Mouse (Mus musculus): ENCODE data around the gene Slc9a9.

The Slc9a9 gene

DNA sequence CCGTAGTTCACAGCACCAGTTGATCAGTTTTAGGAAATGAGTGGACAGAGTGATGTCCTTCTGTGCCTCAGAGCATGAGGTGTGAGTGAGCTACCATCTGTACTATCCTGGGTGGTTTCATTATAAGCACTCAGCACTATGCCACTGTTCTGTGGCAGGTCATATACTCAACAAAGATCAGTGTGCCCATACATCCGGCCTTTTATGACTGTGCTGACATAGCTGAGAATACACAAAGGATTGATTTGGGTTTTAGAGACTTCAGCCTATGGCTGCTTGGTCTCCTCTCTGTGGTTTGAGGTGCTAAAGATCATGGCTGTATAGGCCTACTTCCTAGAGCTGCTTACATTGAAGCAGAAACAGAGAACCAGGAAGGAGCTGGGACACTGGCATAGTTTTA lies 12.6 kb downstream of the Slc9a9 start:
- no peak for DNase-seq (ENCODE audit: low read depth, low spot score)

GRCm38 (mm10) chr9:94685640-94686039 lies 15.9 kb downstream of the Slc9a9 start:
- no peak for DNase-seq (ENCODE audit: low read depth, low spot score)

DNA sequence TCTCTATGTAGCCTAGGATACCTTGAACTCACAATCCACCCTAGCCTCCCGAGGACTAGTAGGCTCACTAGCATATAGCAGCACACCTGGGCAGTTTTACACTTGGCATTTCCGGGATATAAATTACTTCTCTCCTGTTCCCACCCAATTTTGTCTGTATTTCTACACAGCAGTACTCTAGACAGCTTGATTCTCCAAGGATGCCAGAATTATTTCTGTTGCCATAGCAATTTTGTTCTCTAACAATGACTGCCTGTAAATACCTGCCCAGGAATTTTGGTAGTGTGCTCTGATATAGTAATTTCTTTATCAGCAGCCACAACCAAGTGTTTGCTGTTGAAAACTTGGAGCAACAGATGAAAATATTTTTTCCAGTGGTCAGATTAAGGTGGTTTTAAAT lies 16.7 kb downstream of the Slc9a9 start:
- no peak for DNase-seq (ENCODE audit: low read depth, low spot score)

DNA sequence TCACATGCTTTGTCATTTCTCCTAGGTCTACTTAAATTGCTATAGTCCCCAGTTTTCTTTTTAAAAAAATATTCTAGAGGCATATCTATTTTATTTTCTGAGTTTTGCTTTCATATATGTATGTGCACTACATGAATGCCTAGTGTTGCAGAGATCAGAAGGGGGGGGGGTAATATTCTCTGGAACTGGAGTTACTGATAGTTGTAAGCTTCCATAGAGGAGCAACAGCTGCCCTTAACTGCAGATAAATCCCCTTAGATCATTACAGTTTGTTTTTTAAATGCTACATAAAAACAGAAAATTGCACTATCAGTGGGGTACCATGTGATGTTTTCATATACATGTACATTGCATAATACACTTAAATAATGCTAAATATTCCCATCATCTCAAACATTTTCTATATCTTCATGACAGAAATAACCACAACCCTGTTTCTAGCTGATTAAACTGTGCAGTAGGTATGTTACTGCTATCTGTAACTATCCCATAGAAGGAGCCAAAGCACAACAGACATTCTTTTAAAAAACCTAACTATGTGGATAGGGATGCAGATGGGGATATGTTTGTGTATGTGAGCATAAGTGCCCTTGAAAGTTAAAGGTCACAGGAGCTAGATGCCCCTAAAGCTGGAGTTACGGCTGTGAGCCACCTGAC lies 17.6 kb downstream of the Slc9a9 start:
- DNase-seq (ENCODE audit: low read depth, low spot score), result no peak

DNA sequence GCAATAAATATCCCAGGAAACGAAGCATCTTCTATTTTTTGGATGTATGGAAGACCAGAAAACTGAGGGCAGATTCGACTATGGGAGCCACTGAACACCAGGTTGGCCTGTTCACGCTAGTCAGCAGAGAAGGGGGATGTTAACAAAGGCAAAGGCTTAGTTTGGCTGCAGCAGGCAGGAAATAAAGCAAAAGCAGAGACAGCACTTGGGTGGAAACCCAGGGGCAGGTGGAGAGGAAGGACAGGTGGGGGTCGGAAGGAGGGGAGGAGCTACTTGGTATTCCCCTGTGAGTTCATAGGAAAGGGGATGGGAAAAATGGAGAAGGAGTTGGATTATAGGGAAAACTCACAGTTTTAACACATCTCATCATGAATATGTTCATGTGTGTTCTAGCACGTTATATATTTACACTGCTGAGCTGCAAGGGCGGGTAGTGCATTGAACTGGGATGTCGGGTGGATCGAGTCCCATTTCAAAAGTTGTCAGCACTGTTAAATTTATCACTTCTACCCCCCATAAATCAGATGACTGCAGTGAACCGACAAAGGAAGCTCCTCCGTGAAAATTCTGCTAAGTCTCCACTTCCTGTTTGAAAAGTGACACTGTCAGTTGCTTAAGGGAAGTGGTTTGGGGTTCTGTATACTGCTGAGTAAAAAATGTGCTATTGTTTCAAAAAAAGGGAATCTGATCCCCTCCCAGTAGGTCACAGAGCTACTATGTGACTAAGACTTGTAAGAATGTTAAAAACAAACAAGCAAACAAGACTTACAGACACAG lies 21.8 kb downstream of the Slc9a9 start:
- no peak for DNase-seq (ENCODE audit: low read depth, low spot score)

- DNase-seq (ENCODE audit: low read depth, low spot score), result no peak
Measured at GRCm38 (mm10) chr9:94692122-94692521, 22.4 kb downstream of the Slc9a9 start.

GRCm38 (mm10) chr9:94694243-94694642 lies 24.5 kb downstream of the Slc9a9 start:
- DNase-seq (ENCODE audit: low read depth, low spot score), result no peak

DNA sequence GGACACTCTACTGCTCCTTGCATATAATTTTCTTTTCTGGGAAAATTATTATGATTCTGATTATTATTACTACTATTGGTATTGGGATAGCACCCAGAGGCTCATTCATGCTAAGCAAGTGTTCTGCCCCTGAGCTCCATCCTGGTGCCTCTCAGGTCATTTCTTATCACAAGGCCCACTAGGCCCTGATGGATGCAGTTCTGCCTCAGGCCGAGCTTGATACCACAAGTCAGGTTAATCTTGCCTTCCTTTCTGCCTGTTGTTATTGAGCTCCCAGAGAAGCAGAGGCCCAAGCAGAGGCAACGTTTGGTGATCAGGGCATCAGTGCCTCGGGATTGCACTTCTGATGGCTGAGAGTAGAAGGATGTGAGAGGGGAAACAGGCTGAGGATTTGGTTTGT lies 25.3 kb downstream of the Slc9a9 start:
- no peak for DNase-seq (ENCODE audit: low read depth, low spot score)

GRCm38 (mm10) chr9:94696539-94697079 lies 26.9 kb downstream of the Slc9a9 start:
- peak; percentile 35 for DNase-seq (ENCODE audit: low read depth, low spot score)

DNA sequence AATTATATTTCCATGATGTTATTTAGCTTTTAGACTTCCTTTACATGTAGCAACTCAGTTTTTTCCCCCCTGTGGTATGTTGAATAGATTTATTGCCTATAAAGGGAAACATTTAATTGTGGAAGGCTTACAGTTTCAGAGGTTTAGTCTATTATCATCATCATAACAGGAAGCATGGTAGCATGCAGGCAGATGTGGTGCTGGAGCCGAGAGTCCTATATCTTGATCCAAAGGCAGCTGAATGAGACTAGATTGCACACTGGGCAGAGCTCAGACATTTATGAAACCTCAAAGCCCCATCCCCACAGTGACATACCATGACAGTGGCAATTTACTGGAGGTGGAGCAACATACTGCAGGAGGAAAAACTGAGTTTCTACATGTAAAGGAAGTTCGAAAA lies 28.5 kb downstream of the Slc9a9 start:
- DNase-seq (ENCODE audit: low read depth, low spot score), result no peak

- DNase-seq (ENCODE audit: low read depth, low spot score), result no peak
Measured at GRCm38 (mm10) chr9:94700549-94700948, 30.8 kb downstream of the Slc9a9 start.

DNA sequence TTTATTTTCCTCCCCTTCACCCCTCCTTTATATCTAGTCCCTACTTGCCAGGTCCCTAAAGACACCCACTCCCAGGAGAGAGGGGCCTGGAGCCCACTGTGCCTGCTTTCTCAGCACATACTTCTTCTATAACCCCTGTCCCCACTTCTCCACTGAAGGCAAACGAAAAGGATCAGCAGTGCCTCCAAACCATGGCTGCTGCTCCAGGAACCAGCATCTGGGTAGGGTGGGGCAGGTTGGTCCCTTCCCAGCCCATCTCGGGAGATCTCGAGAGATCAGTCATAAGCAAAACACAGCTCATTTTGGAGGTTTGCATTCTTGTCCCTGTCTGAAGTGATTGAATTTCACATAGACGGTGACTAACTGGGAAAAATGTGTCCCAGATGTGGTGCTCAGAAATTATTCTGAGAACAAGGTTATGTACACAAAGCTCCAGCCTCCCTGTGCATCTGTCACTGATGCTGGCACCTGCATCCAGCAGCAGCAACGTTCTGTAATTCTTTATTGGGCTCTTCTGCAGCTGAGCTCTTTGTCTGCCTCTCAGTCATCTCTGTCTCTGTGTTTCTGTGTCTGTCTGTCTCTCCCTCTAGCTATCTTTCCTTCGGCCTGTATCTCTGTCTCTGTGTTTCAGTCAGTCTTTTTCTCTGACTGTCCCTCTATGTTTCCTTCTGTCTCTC lies 31.6 kb downstream of the Slc9a9 start:
- DNase-seq (ENCODE audit: low read depth, low spot score), result peak; percentile 40

GRCm38 (mm10) chr9:94701965-94702634 lies 32.4 kb downstream of the Slc9a9 start:
- DNase-seq (ENCODE audit: low read depth, low spot score), result no peak

GRCm38 (mm10) chr9:94704986-94705757 lies 35.5 kb downstream of the Slc9a9 start:
- DNase-seq (ENCODE audit: low read depth, low spot score), result no peak

GRCm38 (mm10) chr9:94705758-94706026 lies 36.0 kb downstream of the Slc9a9 start:
- DNase-seq (ENCODE audit: low read depth, low spot score), result no peak

DNA sequence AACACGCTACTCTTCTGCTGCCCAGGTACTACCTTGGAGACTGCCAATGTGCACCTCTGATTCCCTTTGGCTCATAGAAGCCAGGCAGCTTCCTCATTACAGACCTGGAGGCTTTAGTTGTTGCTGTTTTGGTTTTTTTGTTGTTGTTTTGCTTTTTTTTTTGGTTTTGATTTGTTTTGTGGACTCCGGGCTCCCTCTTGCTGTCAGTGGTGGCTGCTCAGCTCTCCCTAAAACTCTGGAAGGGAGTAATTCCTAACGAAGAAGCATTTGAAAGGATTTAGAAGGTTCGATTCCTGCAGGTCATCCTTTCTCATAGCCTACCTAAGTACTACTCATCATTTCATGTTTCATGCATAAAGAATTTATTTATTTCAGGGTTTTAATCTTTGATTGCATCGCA lies 42.4 kb downstream of the Slc9a9 start:
- DNase-seq (ENCODE audit: low read depth, low spot score), result no peak

DNA sequence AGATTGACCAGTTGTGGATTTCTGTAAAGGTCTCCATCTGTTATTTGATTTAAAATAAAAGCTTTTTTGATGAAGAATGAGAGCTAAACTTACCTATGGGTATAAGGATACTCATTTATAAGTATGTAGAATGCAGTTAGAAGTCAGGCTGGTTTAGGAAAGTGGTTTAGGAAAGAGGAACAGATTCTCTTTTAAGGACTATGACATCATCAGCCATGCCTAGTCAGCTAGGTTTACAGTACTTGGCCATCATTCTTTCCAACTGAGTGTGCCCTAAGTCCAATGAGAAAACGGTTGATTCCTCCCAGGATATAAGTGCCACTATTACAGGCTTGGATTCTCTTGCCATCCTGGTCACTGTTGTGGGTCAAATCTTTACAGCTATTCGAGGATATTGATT lies 47.0 kb downstream of the Slc9a9 start:
- DNase-seq (ENCODE audit: low read depth, low spot score), result no peak

DNA sequence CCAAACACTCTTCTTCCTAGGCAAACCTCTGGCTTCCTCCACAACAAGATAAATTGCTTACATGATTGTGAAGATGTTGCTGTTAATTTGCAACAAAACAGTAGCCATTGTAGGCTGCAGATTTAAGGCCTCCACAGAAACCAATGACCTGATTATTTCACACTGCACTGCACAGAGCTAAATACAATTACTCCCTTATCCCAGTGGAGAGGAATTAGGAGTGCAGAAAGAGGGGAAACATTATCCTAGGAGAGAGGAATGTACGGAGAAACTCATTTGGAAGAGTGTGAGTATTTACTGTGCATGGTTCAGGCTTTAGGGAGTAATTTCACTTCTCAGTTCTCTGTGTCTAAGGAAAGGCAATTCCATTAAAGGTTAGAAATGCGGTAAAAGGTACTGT lies 53.9 kb downstream of the Slc9a9 start:
- DNase-seq (ENCODE audit: low read depth, low spot score), result no peak

DNA sequence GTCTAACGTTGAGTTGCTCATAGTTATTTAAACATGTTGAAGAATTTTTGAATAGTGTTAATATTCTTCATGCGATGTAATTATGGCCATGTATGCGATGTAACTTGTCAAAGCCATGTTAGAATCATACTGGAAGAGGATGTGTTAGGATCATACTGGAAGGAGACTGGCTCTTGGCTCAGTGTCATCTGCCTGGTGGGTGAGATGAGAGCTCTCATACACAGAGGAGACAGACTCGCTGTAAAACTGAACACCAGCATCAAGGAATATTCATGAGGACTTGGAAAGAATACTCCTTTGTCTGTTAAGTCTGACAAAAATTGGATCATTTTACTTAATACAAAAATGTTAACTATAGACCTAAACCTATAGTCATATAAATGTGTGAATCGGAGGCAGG lies 55.4 kb downstream of the Slc9a9 start:
- no peak for DNase-seq (ENCODE audit: low read depth, low spot score)

DNA sequence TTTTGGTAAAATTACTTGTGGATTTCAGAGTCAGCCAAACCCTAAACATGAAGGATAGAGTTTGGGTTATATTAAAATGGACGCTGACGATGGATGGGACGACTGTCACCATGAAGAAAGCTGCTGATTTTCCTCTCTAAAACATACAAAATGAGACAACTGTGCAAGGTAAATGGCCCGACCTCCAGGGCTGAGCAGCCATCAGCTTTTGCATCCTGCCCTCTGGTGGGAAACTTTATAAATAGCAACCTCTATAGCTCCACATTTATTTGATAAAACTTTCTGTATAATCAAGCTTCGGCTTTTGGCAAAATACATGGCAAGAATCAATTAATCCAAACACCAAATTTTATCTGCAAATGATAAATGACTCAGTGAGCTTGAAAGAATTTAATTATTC lies 57.7 kb downstream of the Slc9a9 start:
- no peak for DNase-seq (ENCODE audit: low read depth, low spot score)

DNA sequence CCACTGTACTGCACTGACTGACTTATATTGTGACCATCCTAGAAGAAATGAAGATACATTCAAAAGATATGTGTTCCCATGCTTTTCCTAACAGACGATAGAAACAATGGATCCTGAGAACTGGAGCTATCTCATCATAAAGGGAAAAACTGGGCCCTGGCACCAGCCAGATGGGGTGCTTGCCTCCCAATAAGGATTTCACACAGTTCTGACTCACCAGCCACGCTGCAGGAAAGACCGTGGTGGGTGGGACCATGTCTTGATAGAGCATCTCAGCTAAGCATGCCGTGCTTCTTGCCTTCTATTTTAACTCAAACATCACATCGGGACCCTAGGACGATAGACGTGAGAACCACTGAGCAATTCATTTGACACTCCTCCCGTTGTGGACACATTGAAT lies 60.7 kb downstream of the Slc9a9 start:
- no peak for DNase-seq (ENCODE audit: low read depth, low spot score)

- DNase-seq (ENCODE audit: low read depth, low spot score), result no peak
Measured at GRCm38 (mm10) chr9:94732136-94732535, 62.4 kb downstream of the Slc9a9 start.

All from skeletal muscle tissue, adult 2 months (tissue).